Mouse (Mus musculus): Measurements from ENCODE around the gene Tbc1d1.
A peak's percentile ranks its signal among the peaks of the same experiment; 100 is the strongest.

Gene Tbc1d1

DNA sequence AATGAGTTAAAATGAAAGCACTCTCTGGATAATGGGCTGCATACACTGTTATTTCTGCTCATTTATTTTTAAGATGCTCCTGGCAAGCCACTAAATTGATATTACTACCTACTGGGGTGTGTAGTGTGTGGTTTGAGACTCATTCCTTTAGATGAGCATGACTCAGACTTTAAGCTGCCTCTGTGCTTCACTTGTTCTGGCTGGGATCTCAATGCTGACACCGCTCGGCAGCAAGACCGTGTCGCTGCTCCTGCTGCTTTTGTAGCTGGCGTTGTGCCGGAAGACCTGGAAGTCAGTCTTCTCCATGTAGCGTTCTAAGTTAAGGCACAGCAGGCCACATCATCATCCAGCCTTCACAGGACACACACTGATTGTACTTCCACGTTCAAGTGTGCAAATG, 124.1 kb downstream of the Tbc1d1 start:
- no peak for DNase-seq (ENCODE audit: low read depth)

DNA sequence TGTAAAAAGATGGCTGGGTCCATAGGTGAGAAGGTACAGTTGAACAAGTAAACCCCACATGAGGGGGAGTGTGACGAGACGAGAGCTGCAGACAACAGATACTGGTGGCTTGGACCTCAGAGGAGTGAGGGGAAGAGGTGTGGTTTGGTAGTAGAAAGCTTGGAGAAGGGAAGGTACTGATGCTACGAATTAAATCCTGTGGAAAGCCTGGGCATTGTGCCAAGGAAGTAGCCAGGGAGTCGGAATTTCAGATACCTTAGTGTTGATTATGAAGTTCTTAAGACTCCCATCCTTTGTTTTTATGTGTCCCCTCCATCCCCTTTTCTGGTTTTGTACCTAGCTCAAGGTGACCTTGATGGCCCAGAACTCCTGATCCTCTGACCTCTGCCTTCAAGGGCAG, 124.5 kb downstream of the Tbc1d1 start:
- no peak for DNase-seq (ENCODE audit: low read depth)

DNA sequence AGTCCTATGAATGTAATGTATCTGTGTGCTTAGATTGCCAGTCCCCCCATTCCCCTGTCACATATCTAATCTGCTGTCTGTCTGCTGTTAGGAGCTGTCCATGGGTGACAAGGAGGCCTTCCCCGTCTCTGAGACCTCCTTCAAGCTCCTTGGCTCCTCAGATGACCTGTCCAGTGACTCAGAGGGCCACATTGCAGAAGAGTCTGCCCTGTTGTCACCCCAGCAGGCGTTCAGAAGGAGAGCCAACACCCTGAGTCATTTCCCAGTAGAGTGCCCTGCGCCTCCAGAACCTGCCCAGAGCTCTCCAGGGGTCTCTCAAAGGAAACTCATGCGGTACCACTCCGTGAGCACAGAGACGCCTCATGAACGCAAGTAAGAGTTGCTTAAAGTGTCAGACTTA, 125.6 kb downstream of the Tbc1d1 start:
- DNase-seq (ENCODE audit: low read depth): no peak

DNA sequence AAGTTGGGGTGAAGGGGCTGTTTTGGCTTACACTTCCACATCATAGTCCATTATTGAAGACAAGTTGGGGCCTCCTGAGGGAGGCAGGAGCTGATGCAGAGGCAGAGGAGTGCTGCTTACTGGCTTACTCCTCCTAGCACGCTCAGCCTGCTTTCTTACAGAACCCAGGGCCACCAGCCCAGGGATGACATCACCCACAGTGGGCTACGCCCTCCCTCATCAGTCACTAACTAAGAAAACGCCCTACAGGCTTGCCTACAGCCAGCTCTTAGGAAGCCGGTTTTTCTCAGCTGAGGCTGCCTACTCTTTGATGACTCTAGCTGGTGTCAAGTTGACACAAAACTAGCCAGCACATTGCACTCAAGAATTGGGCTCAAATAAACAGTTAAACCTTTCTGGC, 126.5 kb downstream of the Tbc1d1 start:
- DNase-seq (ENCODE audit: low read depth): no peak

DNA sequence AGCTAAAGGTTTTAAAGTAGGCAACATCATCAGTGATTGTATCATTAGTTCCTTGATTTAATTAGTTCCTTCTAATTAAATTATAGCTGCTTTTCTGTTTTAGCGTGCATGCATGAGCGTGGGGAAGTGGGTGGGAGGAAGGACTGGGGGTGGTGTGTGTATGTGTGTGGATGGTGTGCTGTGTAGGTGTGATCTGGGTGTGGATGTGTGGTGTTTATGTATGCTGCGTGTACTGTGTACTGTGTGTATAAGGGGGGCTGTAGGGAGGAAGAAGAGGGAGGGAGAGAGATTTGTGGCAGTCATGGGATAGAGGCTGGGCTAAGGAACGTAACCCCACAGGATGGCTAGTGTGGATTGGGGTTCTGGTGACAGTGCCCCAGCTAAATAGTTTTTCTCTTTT, 129.2 kb downstream of the Tbc1d1 start:
- no peak for DNase-seq (ENCODE audit: low read depth)

DNA sequence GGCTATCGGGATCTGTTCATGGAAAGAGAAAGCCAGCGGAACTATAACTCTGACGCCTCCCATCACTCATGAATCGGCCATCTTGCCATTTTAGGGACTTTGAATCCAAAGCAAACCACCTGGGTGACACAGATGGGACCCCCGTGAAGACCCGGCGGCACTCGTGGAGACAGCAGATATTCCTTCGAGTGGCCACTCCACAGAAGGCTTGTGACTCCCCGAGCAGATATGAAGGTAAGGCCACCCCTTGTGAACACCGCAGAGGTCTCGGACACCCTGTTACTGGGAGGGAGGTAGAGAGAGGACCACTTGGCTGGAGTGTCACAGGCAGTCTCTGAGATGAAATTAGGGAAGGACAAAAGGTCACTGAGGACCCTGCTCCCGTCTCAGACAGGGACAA, 129.7 kb downstream of the Tbc1d1 start:
- DNase-seq (ENCODE audit: low read depth): no peak

DNA sequence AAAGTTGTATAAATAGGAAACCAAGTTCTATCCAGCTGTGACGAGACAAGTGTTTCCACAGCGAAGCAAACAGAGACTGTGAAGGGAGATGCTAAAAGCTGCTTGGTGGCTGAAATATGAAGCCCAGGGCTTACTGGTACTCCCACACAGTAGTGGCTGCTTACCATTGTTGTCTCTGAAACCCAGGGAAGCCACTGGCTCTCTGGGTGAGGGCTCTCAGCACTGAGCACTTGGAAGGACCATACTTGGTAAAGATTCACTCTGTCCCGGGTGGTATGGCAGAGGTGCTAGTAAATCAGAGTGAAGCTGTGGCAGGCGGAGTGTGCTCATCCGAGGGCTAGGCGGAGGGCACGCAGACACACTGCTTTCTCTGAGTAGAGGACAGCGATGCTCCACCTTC, 131.2 kb downstream of the Tbc1d1 start:
- no peak for DNase-seq (ENCODE audit: low read depth)

DNA sequence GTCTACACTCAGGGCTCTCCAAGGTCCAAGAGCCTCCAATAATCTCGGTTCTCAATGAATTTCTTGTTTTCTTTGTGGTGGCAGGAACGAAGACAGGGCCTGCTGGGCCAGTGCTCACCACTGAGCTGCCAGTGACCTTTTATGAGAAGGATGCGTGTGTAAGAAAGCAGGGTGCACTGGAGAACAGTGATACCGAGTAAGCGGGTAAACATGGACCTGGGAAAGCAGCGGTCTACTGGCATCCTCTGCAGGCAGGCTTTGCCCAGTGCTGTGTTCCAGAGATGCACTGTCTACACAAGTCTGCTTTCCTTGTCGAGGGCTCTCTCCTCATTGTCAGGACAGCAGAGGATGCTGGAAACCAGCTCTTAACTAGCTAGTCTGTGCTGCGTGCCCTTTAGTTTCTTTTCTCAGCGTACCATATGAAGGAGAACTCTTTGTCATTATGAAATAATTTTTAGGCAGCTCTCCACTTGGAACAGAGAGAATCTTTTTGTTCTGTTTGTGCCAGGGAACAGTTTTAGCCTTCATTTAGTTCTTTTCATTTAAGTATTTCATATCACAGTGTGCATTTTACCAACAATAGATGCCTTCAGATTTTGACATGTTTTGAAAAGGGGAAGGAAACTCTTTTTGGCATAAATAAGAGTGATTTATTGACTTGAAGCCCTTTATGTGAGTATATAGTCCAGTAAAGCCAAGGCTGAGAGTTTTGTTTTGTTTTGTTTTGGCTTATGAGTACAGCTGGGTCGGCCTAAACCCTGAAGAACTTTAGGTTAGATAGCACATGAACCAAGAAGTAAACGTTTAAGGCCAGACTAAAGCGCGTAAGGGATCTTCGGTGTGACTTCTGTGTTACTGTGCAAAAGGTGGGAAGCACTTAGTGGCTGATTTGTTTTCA, 132.2 kb downstream of the Tbc1d1 start:
- no peak for DNase-seq (ENCODE audit: low read depth)

DNA sequence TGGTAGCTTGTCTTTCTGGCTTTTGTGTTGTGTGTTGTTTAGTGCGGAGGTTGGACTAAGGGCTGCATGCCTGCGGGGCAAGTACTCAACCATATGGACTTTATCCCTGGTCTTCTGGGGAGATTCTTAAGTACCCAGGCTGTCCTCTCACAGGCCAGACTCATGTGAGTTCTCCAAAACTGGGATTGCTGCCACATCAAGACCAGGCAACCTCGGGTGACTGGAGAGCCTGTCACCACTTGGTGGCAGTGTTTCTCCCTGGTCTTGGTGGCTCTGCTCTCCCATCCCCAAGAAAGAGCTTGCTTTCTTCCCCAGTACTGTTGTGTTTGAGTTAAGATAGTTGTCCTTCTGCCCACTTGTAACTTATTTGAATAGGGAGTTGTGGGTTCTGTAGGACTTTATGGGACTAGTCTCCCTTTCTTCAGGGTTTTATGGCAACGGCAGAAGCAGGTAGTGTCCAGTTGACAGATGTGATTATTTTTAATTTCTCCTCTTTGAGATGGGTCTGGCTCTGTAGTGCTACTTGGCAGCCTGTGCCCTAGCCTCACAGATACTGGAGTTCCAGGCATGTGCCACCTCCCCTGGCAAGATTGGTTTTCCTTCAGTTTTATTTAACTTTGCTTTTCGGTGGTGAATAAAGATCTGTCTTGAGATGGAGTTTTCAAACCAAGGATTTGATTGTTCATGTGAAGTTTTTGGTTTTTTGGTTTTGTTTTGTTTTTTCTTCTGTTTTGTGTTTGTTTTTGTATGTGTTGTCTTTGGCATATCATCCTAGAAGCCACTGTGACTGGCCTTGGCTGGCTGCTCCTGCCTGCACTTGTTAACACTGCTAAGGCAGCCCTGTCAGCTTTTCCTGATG, 133.3 kb downstream of the Tbc1d1 start:
- peak; percentile 94 for DNase-seq (ENCODE audit: low read depth)

DNA sequence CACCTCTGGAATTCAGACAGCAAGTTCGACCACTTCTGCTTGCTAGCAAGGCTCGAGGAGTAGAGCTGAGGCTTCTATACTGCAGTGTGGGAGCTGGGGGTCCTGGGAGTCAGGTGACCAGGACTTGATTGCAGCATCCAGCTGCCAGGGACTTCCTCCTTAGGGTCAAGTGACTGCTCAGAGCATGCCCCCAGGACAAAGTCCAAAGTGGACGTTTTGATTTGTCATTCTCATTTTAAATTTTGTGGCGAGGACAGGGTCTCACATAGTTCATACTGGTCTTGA, 133.9 kb downstream of the Tbc1d1 start:
- no peak for DNase-seq (ENCODE audit: low read depth)

DNA sequence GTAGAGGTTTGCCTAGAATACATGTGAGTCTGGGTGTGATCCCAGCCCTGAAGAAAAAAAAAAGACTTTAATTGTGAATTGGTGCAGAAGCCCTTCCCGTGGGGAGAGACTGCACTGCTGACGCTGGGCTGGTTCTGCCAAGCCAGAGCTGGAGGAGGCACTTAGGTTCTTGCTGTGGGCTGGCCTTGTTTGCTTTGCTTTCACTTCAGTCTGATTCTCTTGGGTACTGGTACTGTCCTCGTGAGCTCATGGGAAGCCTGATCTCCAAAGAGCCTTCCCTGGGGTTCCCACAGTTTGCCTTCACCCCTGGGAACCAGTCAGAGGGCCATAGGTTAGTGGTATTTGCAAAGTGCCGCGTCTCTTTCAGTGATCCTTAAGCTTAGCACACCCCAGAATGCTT, 135.6 kb downstream of the Tbc1d1 start:
- DNase-seq (ENCODE audit: low read depth): no peak

DNA sequence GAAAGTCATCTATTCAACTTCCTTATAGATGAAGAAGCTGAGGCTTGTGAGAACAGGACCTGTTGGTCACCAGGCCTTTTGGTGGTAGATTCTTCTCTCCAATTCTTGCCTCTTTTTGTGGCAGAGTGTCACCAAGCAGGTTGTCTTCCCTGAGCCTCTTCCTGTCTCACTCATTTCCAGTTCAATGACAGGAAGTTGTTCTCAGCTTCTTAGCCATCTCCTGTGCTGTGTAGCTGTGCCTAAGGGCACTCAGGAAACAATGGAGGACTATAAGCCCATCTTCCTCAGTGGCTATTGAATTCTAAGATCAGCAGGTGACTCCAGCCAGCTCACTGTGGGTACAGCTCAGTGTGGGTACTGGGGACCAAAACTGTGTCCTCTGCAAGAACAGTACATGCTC, 139.5 kb downstream of the Tbc1d1 start:
- DNase-seq (ENCODE audit: low read depth): no peak

DNA sequence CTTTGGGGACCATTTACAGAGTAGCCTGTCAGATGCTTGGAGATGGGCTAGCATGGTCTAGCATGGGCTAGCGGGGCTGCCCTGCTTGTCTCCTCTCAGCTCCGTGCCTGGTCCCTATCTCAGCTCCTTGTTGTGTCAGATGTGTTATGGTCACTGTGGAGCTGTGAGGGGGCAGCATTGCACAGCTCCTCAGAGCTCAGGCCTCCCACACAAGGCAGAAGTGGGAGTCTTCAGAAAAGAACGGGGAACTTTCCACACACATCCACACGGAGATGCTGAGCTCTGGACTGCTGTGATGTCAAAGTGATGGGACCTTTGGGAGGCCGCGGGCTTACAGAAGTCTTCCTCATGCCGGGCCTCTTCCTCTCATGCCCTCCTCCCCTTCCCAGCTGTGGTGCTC, 140.2 kb downstream of the Tbc1d1 start:
- DNase-seq (ENCODE audit: low read depth): no peak

DNA sequence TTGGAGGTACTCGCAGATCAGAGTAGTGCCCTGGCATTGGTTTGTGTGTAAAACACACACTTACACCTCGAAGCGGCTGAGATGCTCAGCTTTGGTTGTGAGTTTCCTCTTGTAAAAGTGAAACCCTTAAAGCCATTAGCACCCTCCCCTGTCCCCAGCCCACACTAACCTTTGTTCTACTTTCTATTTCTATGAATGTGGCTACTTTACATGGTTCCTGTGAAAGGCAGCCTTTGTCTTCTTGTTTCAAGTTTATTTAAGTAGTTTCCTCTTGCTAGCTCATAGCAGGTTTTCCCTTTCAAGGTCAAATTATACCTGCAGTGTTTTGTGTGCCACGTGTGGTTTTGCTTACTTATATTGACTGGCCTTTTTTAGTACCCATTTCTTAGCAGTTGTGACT, 141.0 kb downstream of the Tbc1d1 start:
- DNase-seq (ENCODE audit: low read depth): no peak

DNA sequence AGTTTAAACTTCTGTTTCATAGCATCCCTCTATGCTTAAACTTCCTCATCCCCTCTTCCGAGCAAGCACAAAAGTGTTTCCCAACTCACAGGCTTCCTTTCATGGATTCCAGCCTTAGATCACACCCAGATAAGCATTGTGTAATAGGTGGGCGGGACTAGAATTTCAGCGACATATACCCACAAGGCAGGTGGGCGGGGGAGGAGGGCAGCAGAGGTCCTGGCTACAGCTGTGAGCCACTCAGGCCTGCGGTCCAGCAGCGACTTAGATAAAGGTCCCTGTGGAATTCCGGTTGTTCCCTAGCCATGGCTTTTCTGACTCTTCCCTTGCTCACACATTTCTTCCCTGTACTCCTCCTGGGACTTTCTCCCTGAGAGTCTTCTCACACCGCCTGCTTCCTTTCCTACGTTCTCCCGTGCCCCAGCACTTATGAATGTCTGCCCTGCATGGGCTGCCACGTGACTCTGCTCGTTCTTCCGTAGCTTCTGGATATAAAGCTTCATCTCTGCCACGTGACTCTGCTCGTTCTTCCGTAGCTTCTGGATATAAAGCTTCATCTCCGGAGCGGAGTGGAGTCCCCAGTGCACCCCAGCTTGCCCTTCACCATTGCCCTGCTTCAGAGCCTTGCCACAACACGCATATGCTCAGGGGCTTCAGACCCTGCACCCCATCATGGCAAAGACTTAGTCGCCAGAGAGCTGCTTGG, 142.4 kb downstream of the Tbc1d1 start:
- no peak for DNase-seq (ENCODE audit: low read depth)

DNA sequence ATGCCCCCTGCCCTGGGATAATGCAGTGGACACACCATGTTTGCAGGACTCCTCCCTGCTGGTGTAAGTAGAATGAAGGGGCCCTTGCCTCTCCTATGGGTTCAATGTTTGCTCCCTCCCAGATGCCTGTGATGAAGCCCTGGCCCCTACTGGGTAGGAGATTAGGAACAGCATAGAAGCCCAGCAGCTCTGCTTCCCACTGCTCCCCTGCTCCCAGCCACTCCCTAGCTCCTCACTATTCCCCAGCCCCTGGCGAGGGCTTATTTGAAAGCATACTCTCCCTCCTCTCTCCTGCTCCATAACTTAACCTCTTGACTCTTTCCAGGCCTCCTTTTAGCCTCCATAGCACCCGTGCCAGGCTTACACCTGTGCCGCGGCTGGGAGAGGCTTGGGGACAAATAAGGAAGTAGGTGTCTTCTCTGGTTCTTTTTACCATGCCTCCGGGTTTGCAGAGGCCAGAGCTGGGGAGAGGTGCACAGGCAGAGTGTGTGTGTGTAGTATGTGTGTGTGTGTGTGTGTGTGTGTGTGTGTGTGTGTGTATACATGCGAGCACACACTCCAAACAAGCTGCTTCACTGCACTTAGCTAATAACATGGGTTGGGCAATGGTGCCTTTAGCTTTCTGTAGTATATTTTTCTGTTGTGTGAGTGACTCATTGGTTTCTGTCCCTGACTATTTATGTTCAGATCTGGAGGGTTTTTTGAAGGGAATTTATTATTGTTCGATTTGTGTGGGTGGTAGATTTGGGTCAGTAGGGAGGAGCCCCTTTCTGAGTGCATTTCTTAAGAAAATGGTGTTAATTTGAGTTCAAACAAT, 143.6 kb downstream of the Tbc1d1 start:
- DNase-seq (ENCODE audit: low read depth): no peak

DNA sequence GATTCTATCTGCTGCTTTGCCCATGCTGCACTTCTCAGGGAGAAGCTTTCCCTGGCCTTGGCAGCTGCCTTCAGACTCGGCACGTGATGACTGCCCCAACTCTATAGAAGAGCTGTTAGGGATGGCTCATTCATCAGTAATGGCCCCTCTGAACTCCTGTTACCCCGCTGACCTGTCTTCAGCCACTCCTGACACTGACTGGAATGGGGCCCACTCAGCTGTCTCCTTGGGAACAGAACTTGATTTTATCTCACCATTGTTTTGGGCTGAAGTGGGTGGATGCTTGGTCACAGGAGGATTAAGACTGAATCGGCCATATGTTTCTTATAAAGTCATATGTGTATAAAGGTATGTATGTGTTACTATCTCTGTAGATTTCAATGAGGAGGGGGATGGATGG, 145.1 kb downstream of the Tbc1d1 start:
- no peak for DNase-seq (ENCODE audit: low read depth)

DNA sequence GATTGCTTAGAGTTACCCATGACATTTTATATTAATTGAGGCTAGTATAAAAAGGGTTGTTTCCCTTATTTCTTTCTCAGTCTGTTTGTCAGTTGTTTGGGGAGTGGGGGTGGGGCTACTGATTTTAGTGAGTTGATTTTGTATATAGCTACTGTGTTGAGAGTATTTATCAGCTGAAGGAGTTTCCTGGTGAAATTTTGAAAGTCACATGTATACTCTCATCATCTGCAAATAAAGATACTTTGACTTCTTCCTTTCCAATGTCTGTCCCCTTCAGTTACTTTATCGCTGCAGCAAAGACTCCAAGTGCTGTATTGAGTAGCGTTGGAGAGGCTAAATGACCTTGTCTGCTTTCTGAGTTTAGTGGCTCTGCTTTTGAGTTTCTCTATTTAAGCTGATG, 151.2 kb downstream of the Tbc1d1 start:
- no peak for DNase-seq (ENCODE audit: low read depth)

DNA sequence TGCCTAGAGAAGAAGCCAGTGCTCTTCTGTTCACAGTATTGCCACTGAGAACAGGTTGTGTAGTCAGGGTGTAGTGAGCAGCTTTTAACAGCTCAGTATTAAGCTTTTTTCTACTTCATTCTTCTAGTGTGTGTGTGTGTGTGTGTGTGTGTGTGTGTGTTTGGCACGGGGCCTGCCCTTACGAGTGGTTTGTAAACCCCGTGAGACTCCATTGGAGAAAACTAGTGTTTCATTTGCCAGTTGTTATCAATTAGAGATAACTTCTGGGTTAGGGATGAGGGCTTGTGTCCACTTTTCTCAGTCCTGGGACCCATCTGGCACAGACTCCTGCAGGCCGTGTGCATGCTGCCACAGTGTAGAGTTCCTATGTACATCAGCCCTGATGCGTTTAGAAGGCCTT, 156.2 kb downstream of the Tbc1d1 start:
- DNase-seq (ENCODE audit: low read depth): no peak

DNA sequence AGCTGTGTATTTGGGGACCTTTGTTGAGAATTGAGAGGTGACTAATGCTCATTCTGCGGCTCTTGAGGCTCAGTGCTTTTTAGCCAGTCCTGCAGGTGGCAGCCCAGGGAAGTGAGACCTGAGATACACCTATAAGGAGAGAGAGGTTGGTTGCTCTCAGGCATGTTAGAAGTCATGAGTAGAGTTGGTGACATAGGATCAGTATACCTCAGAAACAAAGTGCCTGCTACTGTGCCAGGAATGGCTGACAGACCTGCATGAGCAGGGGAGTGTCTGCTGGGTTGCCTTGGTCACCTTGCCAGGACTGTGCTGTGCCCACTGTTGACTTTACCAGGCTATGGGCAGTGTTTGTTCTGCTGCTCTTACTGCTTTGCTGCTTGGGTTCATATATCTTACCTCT, 157.4 kb downstream of the Tbc1d1 start:
- no peak for DNase-seq (ENCODE audit: low read depth)

DNA sequence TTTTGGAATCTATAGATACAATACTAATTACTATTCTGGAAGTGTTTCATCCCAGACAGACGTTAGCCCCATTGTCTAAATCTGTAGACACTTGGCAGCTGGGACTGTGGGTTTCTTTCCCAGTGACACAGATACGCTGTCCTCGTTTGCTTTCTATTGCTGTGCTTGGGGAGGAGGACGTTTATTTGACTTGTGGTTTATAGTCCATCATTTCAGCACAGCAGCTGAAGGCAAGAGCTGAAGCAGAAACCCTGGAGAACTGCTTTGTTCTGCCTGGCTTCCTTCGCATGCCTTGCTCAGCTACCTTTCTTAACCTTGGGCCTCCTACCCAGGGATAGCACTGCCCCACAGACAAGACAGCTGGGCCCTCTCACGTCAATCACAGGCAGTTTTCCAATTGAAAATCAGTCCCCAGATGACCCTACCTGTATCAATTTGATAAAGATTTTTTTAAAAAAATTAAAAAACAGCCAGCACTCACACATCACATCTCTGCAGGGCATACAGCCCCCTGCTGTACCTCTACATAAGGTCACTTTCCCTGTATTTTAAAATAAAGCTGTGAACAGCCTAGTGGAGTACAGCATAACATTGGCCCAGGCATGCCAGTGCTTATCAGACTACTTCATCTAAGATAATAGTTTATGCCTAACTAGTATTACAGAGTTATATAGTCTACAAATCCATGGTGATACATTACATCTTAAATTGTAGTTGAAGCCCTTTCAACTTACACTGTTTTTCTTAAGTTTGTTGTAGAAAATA, 158.4 kb downstream of the Tbc1d1 start:
- no peak for DNase-seq (ENCODE audit: low read depth)

Measured in fibroblast of lung, adult 2 months (primary cell).